Mouse (Mus musculus) cortical plate, adult 2 months (tissue): ENCODE measurements around the gene Itpr2.

Experiments used
- CTCF ChIP-seq: fragments of 200-500 bp; IDR thresholded peaks from 2 replicates; pipeline ENCODE4 v1.5.1; 2011; ENCODE audit warnings: mild to moderate bottlenecking, control low read depth, low read length; ENCODE audit not compliant: insufficient read depth; ENCODE audit errors: extremely low read depth
- POLR2A ChIP-seq: fragments of 200-500 bp; IDR thresholded peaks from 2 replicates; pipeline ENCODE4 v1.6.1; 2011; ENCODE audit warnings: mild to moderate bottlenecking, low read length, control low read depth; ENCODE audit not compliant: insufficient read depth; ENCODE audit errors: extremely low read depth

DNA sequence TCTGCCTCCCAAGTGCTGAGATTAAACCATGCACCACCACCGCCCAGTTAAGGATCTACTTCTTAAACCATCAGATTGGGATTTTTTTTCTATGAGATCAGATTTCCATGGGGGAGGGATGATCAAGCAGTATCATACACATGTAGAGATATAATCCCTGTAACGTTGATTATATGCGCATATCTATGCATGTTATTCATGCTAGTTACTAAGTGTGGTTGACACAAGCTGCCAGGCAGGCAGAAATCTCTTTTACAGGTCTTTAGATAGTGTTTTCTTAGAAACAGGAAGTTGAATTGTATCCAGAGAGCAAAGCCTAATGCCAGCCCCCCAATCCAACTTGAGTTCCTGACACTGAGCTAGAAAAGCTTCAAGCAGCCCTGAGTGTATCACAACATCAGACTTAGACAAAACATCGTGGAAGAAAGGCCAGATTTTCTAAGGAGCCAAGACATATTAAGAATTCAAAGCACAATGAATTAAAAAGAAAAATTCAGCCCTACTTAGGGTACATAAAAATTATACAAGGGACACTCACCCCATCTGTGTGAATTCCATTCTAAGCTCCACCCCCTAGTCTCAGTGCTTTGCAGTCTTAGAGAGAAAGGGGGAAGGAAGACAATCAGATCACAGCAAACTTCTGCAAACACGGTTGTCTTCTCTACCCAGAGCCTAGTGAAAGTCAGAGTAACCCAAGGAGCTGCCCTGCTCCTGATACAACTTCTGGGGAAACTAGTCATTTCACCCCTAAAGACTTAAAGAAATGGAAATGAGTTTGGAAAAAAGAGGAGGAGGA is 22.9 kb downstream of the Itpr2 start:
- TF ChIP-seq CTCF (no peak), POLR2A (no peak)
